In the genomic region with DNA sequence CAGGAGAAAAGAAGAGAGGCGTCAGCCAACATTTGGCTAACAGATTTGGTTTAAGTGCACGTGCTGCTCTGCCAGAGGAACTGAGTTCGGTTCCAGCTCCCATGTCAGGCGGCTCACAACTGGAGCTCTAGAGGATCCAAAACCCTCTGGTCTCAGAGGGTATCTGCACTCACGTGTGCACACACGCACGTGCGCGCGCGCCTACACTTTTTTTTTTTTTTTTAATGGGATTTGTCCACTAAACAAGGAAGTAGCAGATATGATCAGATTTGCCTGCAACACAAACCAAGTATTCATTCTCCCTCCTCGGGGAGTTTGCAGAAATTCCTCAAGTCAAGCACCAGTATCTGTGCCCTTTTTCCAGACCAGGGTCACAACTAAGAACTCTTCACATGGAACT, we compare ENCODE assay signal across 8 mouse cellular contexts. TPM values are rescaled to one million over a fixed set of nuclear protein-coding genes. Genes with fewer than 3 reads are reported as not detected.
DNase-seq lines count a peak whose midpoint lies in the region; ATAC-seq and TF ChIP-seq lines count a peak whose summit lies in the region.

No protein-coding gene starts in this region.

- no peaks in the 10 kb centered on the region for H3K79me2 ChIP-seq in myocyte (ENCODE audit: control insufficient read depth, insufficient read depth)

- peaks cover 8% of the 10 kb centered on the region for H3K4me1 ChIP-seq in thymus, adult 2 months (replicated peaks; ENCODE audit: control insufficient read depth, insufficient read depth, low read length)
- peaks cover 11% of the 10 kb centered on the region for H3K4me1 ChIP-seq in hindbrain, embryonic 16.5 days (ENCODE audit: control insufficient read depth, insufficient read depth, low read depth, low read length)

- intact Hi-C loops in gastrocnemius, postnatal 14 days (cut with DNase I; ENCODE audit: low total_unique reads), result loop anchor here (10.0 kb wide), 1 partner anchor 87 kb away; the partner anchor contains the start of gene Ist1

- WGBS in thymus, adult 2 months, result 21% methylated on average over 12 of the region's 12 CpGs
- 12% methylated on average over 12 of the region's 12 CpGs for WGBS in hindbrain, embryonic 16.5 days

- no peaks in the 10 kb centered on the region for H3K9me3 ChIP-seq in hindbrain, embryonic 16.5 days (ENCODE audit: control insufficient read depth, low read length)

- no peaks in the 10 kb centered on the region for H3K36me3 ChIP-seq in thymus, adult 2 months (ENCODE audit: control insufficient read depth, insufficient read depth, low read length)
- peaks cover 4% of the 10 kb centered on the region; the same call in 1 of the 2 replicates for H3K36me3 ChIP-seq in hindbrain, embryonic 16.5 days (ENCODE audit: control insufficient read depth, insufficient read depth, low read length)
- no peaks in the 10 kb centered on the region for H3K36me3 ChIP-seq in myocyte (ENCODE audit: control insufficient read depth, insufficient read depth)

- no peaks in the 10 kb centered on the region for H3K27me3 ChIP-seq in thymus, adult 2 months (ENCODE audit: control insufficient read depth, insufficient read depth, low read length)
- H3K27me3 ChIP-seq in hindbrain, embryonic 16.5 days (replicated peaks; ENCODE audit: control insufficient read depth, insufficient read depth, low read length), result no peaks in the 10 kb centered on the region
- H3K27me3 ChIP-seq in myocyte (ENCODE audit: control insufficient read depth, insufficient read depth, insufficient read length), result peaks cover 4% of the 10 kb centered on the region

- TF ChIP-seq CTCF in thymus, adult 2 months (IDR thresholded peaks at IDR 0.05; ENCODE audit: borderline replicate concordance, control insufficient read depth, extremely low read depth, insufficient read depth, low read length, poor library complexity), result no peak

- H3K4me3 ChIP-seq in thymus, adult 2 months (ENCODE audit: control insufficient read depth, insufficient read depth, low read length), result peak overlapping the region; percentile 45; the same call in 1 of the 2 replicates
- H3K4me3 ChIP-seq in hindbrain, embryonic 16.5 days (ENCODE audit: low read length), result peak overlapping the region; percentile 59
- peak overlapping the region; percentile 78 for H3K4me3 ChIP-seq in myocyte

- H3K4me2 ChIP-seq in hindbrain, embryonic 16.5 days (ENCODE audit: low read length), result peak overlapping the region; percentile 89
- peak overlapping the region; percentile 91 for H3K4me2 ChIP-seq in myocyte (ENCODE audit: low read depth)

- no peak overlapping the region for H3K27ac ChIP-seq in thymus, adult 2 months (ENCODE audit: control insufficient read depth, insufficient read depth, low read length)
- H3K27ac ChIP-seq in hindbrain, embryonic 16.5 days (ENCODE audit: low read depth, low read length), result peak overlapping the region; percentile 94; the same call in 1 of the 2 replicates

- no peak for ATAC-seq in hindbrain, embryonic 16.5 days

- peak; percentile 8 to 13 for DNase-seq in cerebellum, adult 18-20 months
- DNase-seq in cerebellum, postnatal 36 days, result no peak
- DNase-seq in thymus, adult 2 months, result no peak
- DNase-seq in thymus, postnatal 36 days, result no peak
- no peak for DNase-seq in gastrocnemius, postnatal 14 days
- DNase-seq in adrenal gland, postnatal 25 days, result no peak

- peak overlapping the region; percentile 66 for H3K9ac ChIP-seq in hindbrain, embryonic 16.5 days (ENCODE audit: low read depth, low read length)

- TF ChIP-seq POLR2A in thymus, adult 2 months (IDR thresholded peaks at IDR 0.05; ENCODE audit: control insufficient read depth, extremely low read depth, insufficient read depth, low read length, poor library complexity), result no peak
- no peak for TF ChIP-seq POLR2A in myocyte (IDR thresholded peaks at IDR 0.05; ENCODE audit: insufficient read length, low read depth)

- H3ac ChIP-seq in myocyte (ENCODE audit: control insufficient read depth, insufficient read length), result peak overlapping the region; percentile 12

TF ChIP-seq in myocyte, 11 proteins besides CTCF, POLR2A, EP300 and RAD21:
- TF ChIP-seq CEBPB (IDR thresholded peaks at IDR 0.05; ENCODE audit: insufficient read depth, poor library complexity, severe bottlenecking) (no peak), MYOD1 (IDR thresholded peaks at IDR 0.05; ENCODE audit: control insufficient read depth in 1 of 3, insufficient read length in 2 of 3, low read depth in 2 of 3) (no peak), REST (IDR thresholded peaks at IDR 0.05; ENCODE audit: insufficient read depth, insufficient read length) (no peak), TCF3 (IDR thresholded peaks at IDR 0.05; ENCODE audit: insufficient read length, low read depth) (no peak), POLR2AphosphoS2 (IDR thresholded peaks at IDR 0.05; ENCODE audit: insufficient read length, low read depth) (no peak), E2F4 (IDR thresholded peaks at IDR 0.05; ENCODE audit: insufficient read depth) (no peak), SRF (IDR thresholded peaks at IDR 0.05; ENCODE audit: control insufficient read depth, insufficient read length, low read depth) (no peak), MYOG (IDR thresholded peaks at IDR 0.05; ENCODE audit: control insufficient read depth in 1 of 3, insufficient read depth in 1 of 3, insufficient read length in 2 of 3, low read depth in 2 of 3) (no peak), TCF12 (IDR thresholded peaks at IDR 0.05; ENCODE audit: insufficient read depth, poor library complexity, severe bottlenecking) (no peak)

RNA-seq across cellular contexts. Expression of gene Dhodh, which starts 0.8 kb away (rescaled TPM):
- 34.7 and 35.0 TPM in 2 replicates for polyA plus RNA-seq in thymus, adult 2 months (2012; rRNA removed)
- 31.3 and 34.3 TPM in 2 replicates for polyA plus RNA-seq in hindbrain, embryonic 16.5 days (2015; fragmentation: Nextera tagmentation; extraction: Ambion mirVana)
- 16.7 TPM for polyA plus RNA-seq in myocyte (2012; fragmentation: generic; extraction: Trizol)
- total RNA-seq in gastrocnemius, postnatal 14 days (2021), result 10 to 100 TPM; 10.8 to 11.2 TPM
- 23.6 and 25.1 TPM in 2 replicates for total RNA-seq in adrenal gland, postnatal 25 days (2021)

RNA-seq across cellular contexts. Expression of gene Pkd1l3, which starts 6.7 kb away (rescaled TPM):
- 0.34 and 0.37 TPM in 2 replicates for polyA plus RNA-seq in thymus, adult 2 months (2012; rRNA removed)
- polyA plus RNA-seq in hindbrain, embryonic 16.5 days (2015; fragmentation: Nextera tagmentation; extraction: Ambion mirVana), result 0.12 and 0.13 TPM in 2 replicates
- polyA plus RNA-seq in myocyte (2012; fragmentation: generic; extraction: Trizol), result 0.14 TPM
- total RNA-seq in gastrocnemius, postnatal 14 days (2021), result under 1 TPM in 1 of 2 experiments, not detected in 1; 0.31 TPM
- total RNA-seq in adrenal gland, postnatal 25 days (2021), result 0.06 TPM in 1 of 2 replicates, not detected in the other

RNA-seq across cellular contexts. Expression of gene Hp, which starts 28.7 kb away (rescaled TPM):
- polyA plus RNA-seq in thymus, adult 2 months (2012; rRNA removed), result 45.3 and 53.6 TPM in 2 replicates
- polyA plus RNA-seq in hindbrain, embryonic 16.5 days (2015; fragmentation: Nextera tagmentation; extraction: Ambion mirVana), result 0.39 and 0.79 TPM in 2 replicates
- not detected for polyA plus RNA-seq in myocyte (2012; fragmentation: generic; extraction: Trizol)
- 1 to 10 TPM; 2.1 to 4.7 TPM for total RNA-seq in gastrocnemius, postnatal 14 days (2021)
- 78.2 and 105 TPM in 2 replicates for total RNA-seq in adrenal gland, postnatal 25 days (2021)

RNA-seq across cellular contexts. Expression of gene Txnl4b, which starts 42.0 kb away (rescaled TPM):
- 8.0 and 9.0 TPM in 2 replicates for polyA plus RNA-seq in thymus, adult 2 months (2012; rRNA removed)
- polyA plus RNA-seq in hindbrain, embryonic 16.5 days (2015; fragmentation: Nextera tagmentation; extraction: Ambion mirVana), result 29.4 and 31.4 TPM in 2 replicates
- polyA plus RNA-seq in myocyte (2012; fragmentation: generic; extraction: Trizol), result 6.9 TPM
- 1 to 10 TPM; 6.2 to 6.4 TPM for total RNA-seq in gastrocnemius, postnatal 14 days (2021)
- total RNA-seq in adrenal gland, postnatal 25 days (2021), result 13.1 and 16.2 TPM in 2 replicates

RNA-seq across cellular contexts. Expression of gene Dhx38, which starts 42.0 kb away (rescaled TPM):
- 36.7 and 41.7 TPM in 2 replicates for polyA plus RNA-seq in thymus, adult 2 months (2012; rRNA removed)
- 14.4 and 16.8 TPM in 2 replicates for polyA plus RNA-seq in hindbrain, embryonic 16.5 days (2015; fragmentation: Nextera tagmentation; extraction: Ambion mirVana)
- polyA plus RNA-seq in myocyte (2012; fragmentation: generic; extraction: Trizol), result 19.3 TPM
- 10 to 100 TPM; 10.1 to 10.3 TPM for total RNA-seq in gastrocnemius, postnatal 14 days (2021)
- total RNA-seq in adrenal gland, postnatal 25 days (2021), result 27.9 and 29.1 TPM in 2 replicates

Comparison
In these comparisons a context has a peak if more than half of its experiments do, and no peak if none do; other contexts are left out.
1. DNase-seq: peak in cerebellum, adult 18-20 months (2 of 2); none in cerebellum, postnatal 36 days (0 of 2), thymus, adult 2 months (single experiment), thymus, postnatal 36 days (0 of 2), gastrocnemius, postnatal 14 days (single experiment) and adrenal gland, postnatal 25 days (single experiment).
2. RNA of gene Hp, which starts 28.7 kb away (polyA plus RNA-seq): 45.3 to 53.6 TPM in thymus, adult 2 months; 0.39 to 0.79 TPM in hindbrain, embryonic 16.5 days and not detected in myocyte (single experiment); every median in the first group is over 10 times any median in the second.
3. Peak in every context shown above with its lines, with median percentiles within 50 percentile points of each other: H3K4me3 ChIP-seq.